Mouse (Mus musculus) testis, adult 10 weeks (tissue): Measurements from ENCODE around the gene Ms4a4a. TPM values are rescaled to one million over a fixed set of nuclear protein-coding genes. Genes with fewer than 3 reads are reported as not detected.

ENCODE experiments used
- polyA plus RNA-seq: library from polyadenylated mRNA; stranded (reverse); fragments of 350-450 nt; fragmentation: Illumina TruSeq; extraction: RNeasy Lipid Tissue Mini Kit (QIAGEN cat#74804); gene quantifications from one replicate; pipeline ENCODE4 v1.2.3, GENCODE M21; 2014; ENCODE audit warnings: low read depth, low replicate concordance

Gene Ms4a4a
- 1.9 TPM for polyA plus RNA-seq

DNA sequence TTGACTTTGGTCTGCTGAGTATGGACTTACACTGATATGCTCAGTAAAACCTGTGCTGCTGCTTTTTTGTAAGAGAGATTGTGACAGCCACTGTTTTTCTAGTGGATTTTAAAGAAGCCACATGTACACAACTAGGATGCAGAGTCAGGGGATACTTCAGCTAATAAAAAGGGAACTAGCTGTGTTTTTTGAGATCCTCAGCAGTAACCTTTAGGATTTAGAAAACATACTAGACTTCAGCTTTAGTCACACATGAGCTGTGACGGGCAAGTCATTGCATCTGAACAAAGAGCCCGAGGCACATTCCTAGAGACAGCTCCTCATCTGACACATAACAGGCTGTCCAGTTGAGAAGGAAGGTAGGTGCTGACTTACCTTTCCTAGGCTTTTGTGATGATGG, at the start of gene Ms4a4a:
Ms4a4a (plus strand) TSS at position 251 of the 400 bp plus-strand sequence.

GRCm38 (mm10) chr19:11335932-11336331, 39.4 kb upstream of the Ms4a4a start, which contains the start of gene Ms4a7:
TSS of gene Ms4a7 (minus strand) at chr19:11336146.

DNA sequence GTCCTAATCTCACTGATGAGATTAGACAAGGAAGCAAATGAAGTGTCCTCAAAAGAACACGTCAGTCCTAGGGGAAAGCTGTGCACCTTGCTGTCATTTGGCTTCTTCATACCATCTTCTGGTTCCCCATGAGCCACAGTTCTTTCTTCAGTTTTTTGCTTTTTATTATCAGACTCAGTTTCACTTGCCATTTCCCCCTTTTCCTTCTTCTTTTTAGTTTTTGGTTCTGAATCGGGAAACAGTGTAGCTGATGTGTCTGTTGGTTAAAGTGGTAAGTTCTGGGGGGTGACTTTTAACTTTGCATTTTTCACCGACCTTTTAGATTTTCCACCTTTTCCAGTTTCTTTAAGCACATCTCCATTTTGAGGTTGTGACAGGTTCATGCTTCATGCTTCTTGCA, 29.2 kb downstream of the Ms4a4a start, which contains the start of gene Ms4a4c:
Ms4a4c (plus strand) TSS at position 244 of the 400 bp plus-strand sequence.

Other genes with a start within 250 kb of the Ms4a4a start
- 685 TPM for gene 1700017D01Rik, start 244.6 kb upstream of the Ms4a4a start, polyA plus RNA-seq
- 438 TPM for gene 1700025F22Rik, start 210.2 kb upstream of the Ms4a4a start, polyA plus RNA-seq
- gene Ms4a13, start 178.8 kb upstream of the Ms4a4a start, polyA plus RNA-seq, result 489 TPM
- gene Ms4a12, start 143.1 kb upstream of the Ms4a4a start, polyA plus RNA-seq, result not detected
- gene Ms4a1, start 109.3 kb upstream of the Ms4a4a start, polyA plus RNA-seq, result 0.45 TPM
- gene Ms4a5, start 91.7 kb upstream of the Ms4a4a start, polyA plus RNA-seq, result 1,388 TPM
- 959 TPM for gene Ms4a14, start 61.1 kb upstream of the Ms4a4a start, polyA plus RNA-seq
- 2.5 TPM for gene Ms4a7, start 39.4 kb upstream of the Ms4a4a start, polyA plus RNA-seq
- 0.39 TPM for gene Ms4a4c, start 29.2 kb downstream of the Ms4a4a start, polyA plus RNA-seq
- gene Ms4a4b, start 68.0 kb downstream of the Ms4a4a start, polyA plus RNA-seq, result 4.5 TPM
- gene Ms4a6c, start 93.8 kb downstream of the Ms4a4a start, polyA plus RNA-seq, result 4.7 TPM
- 6.6 TPM for gene Gm8369, start 110.4 kb downstream of the Ms4a4a start, polyA plus RNA-seq
- 3.4 TPM for gene Ms4a6b, start 141.0 kb downstream of the Ms4a4a start, polyA plus RNA-seq
- 6.2 TPM for gene Ms4a4d, start 161.3 kb downstream of the Ms4a4a start, polyA plus RNA-seq
- 1.1 TPM for gene Ms4a6d, start 229.3 kb downstream of the Ms4a4a start, polyA plus RNA-seq
- gene Ms4a2, start 248.2 kb downstream of the Ms4a4a start, polyA plus RNA-seq, result not detected